Mouse (Mus musculus): Measurements from ENCODE around the gene Gdpgp1. TPM values are rescaled to one million over a fixed set of nuclear protein-coding genes. Genes with fewer than 3 reads are reported as not detected.

The Gdpgp1 gene
- polyA plus RNA-seq, 1 experiment from 2014 or later: 4.0 TPM

GRCm38 (mm10) chr7:80238542-80238941, 5.9 kb downstream of the Gdpgp1 start:
- Histone ChIP-seq H3K4me1 (peaks cover 6% of the 10 kb centered on the region), H3K27me3 (no peaks in the 10 kb centered on the region), H3K9me3 (no peaks in the 10 kb centered on the region), H3K9ac (no peak overlapping the region), H3K36me3 (peaks cover 25% of the 10 kb centered on the region), H3K27ac (no peak overlapping the region), H3K4me2 (replicated peaks) (no peak overlapping the region), H3K4me3 (no peak overlapping the region)
- ATAC-seq (ENCODE audit: insufficient number of reproducible peaks, insufficient read depth, low FRiP score, low TSS enrichment): no peak
- WGBS: 86% methylated on average over 10 of the region's 10 CpGs

- H3K36me3 ChIP-seq: peaks cover 25% of the 10 kb centered on the region
- no peaks in the 10 kb centered on the region for H3K4me1 ChIP-seq
- H3K4me2 ChIP-seq (replicated peaks): no peak overlapping the region
- H3K27me3 ChIP-seq: no peaks in the 10 kb centered on the region
- H3K9ac ChIP-seq: no peak overlapping the region
- no peak overlapping the region for H3K4me3 ChIP-seq
- H3K9me3 ChIP-seq: 0 out of 2 replicates have a peak, but pooled peaks cover 4% of the 10 kb centered on the region
- 86% methylated on average over 4 of the region's 4 CpGs for WGBS
- no peak for ATAC-seq (ENCODE audit: insufficient number of reproducible peaks, insufficient read depth, low FRiP score, low TSS enrichment)
- H3K27ac ChIP-seq: no peak overlapping the region
Observed at GRCm38 (mm10) chr7:80241661-80242060, 9.0 kb downstream of the Gdpgp1 start.

- Histone ChIP-seq H3K4me2 (replicated peaks) (no peak overlapping the region), H3K4me1 (no peaks in the 10 kb centered on the region), H3K9ac (no peak overlapping the region), H3K27ac (no peak overlapping the region), H3K9me3 (0 out of 2 replicates have a peak, but pooled peaks cover 4% of the 10 kb centered on the region), H3K27me3 (no peaks in the 10 kb centered on the region), H3K4me3 (no peak overlapping the region), H3K36me3 (peaks cover 9% of the 10 kb centered on the region)
- ATAC-seq (ENCODE audit: insufficient number of reproducible peaks, insufficient read depth, low FRiP score, low TSS enrichment): no peak
- 90% methylated on average over 4 of the region's 4 CpGs for WGBS
Observed at GRCm38 (mm10) chr7:80244851-80245250, 12.2 kb downstream of the Gdpgp1 start.

- H3K9ac ChIP-seq: peak within 1 kb of the TSS; percentile 68
- H3K27ac ChIP-seq: peak within 1 kb of the TSS; percentile 65
- peak; percentile 95 for ATAC-seq (ENCODE audit: insufficient number of reproducible peaks, insufficient read depth, low FRiP score, low TSS enrichment)
- no peaks in the 10 kb centered on the region for H3K27me3 ChIP-seq
- H3K36me3 ChIP-seq: no peaks in the 10 kb centered on the region
- H3K4me3 ChIP-seq: peak within 1 kb of the TSS; percentile 55
- H3K4me1 ChIP-seq: no peaks in the 10 kb centered on the region
- H3K9me3 ChIP-seq: 0 out of 2 replicates have a peak, but pooled peaks cover 4% of the 10 kb centered on the region
- under 1% methylated on average over 48 of the region's 48 CpGs for WGBS
- peak within 1 kb of the TSS; percentile 53 for H3K4me2 ChIP-seq (replicated peaks)
Observed at GRCm38 (mm10) chr7:80246148-80246721, 13.6 kb downstream of the Gdpgp1 start, which contains the start of gene Ttll13. Gene Ttll13 (plus strand): TSS chr7:80246376.

GRCm38 (mm10) chr7:80246859-80247258, 14.2 kb downstream of the Gdpgp1 start:
- peak overlapping the region; percentile 53 for H3K4me2 ChIP-seq (replicated peaks)
- H3K4me1 ChIP-seq: no peaks in the 10 kb centered on the region
- peak overlapping the region; percentile 55 for H3K4me3 ChIP-seq
- 65% methylated on average over 7 of the region's 7 CpGs for WGBS
- no peaks in the 10 kb centered on the region for H3K27me3 ChIP-seq
- 0 out of 2 replicates have a peak, but pooled peaks cover 4% of the 10 kb centered on the region for H3K9me3 ChIP-seq
- H3K36me3 ChIP-seq: no peaks in the 10 kb centered on the region
- H3K9ac ChIP-seq: no peak overlapping the region
- H3K27ac ChIP-seq: no peak overlapping the region
- no peak for ATAC-seq (ENCODE audit: insufficient number of reproducible peaks, insufficient read depth, low FRiP score, low TSS enrichment)

GRCm38 (mm10) chr7:80252437-80252836, 19.8 kb downstream of the Gdpgp1 start:
- Histone ChIP-seq H3K27me3 (0 out of 2 replicates have a peak, but pooled peaks cover 12% of the 10 kb centered on the region), H3K9ac (no peak overlapping the region), H3K36me3 (no peaks in the 10 kb centered on the region), H3K4me3 (no peak overlapping the region), H3K4me1 (no peaks in the 10 kb centered on the region), H3K9me3 (no peaks in the 10 kb centered on the region), H3K27ac (no peak overlapping the region), H3K4me2 (replicated peaks) (no peak overlapping the region)
- WGBS: 82% methylated on average over 7 of the region's 7 CpGs
- ATAC-seq (ENCODE audit: insufficient number of reproducible peaks, insufficient read depth, low FRiP score, low TSS enrichment): no peak

- H3K9me3 ChIP-seq: no peaks in the 10 kb centered on the region
- H3K4me3 ChIP-seq: no peak overlapping the region
- no peak for ATAC-seq (ENCODE audit: insufficient number of reproducible peaks, insufficient read depth, low FRiP score, low TSS enrichment)
- no peaks in the 10 kb centered on the region for H3K4me1 ChIP-seq
- H3K27me3 ChIP-seq: 0 out of 2 replicates have a peak, but pooled peaks cover 12% of the 10 kb centered on the region
- H3K4me2 ChIP-seq (replicated peaks): no peak overlapping the region
- H3K36me3 ChIP-seq: no peaks in the 10 kb centered on the region
- WGBS: 84% methylated on average over 11 of the region's 11 CpGs
- no peak overlapping the region for H3K27ac ChIP-seq
- H3K9ac ChIP-seq: no peak overlapping the region
Observed at GRCm38 (mm10) chr7:80252886-80253285, 20.2 kb downstream of the Gdpgp1 start.

- H3K9me3 ChIP-seq: no peaks in the 10 kb centered on the region
- H3K27me3 ChIP-seq: peaks cover 16% of the 10 kb centered on the region; the same call in 1 of the 2 replicates
- no peak for ATAC-seq (ENCODE audit: insufficient number of reproducible peaks, insufficient read depth, low FRiP score, low TSS enrichment)
- 84% methylated on average over 2 of the region's 2 CpGs for WGBS
- H3K4me2 ChIP-seq (replicated peaks): no peak overlapping the region
- no peaks in the 10 kb centered on the region for H3K36me3 ChIP-seq
- no peak overlapping the region for H3K9ac ChIP-seq
- H3K4me1 ChIP-seq: no peaks in the 10 kb centered on the region
- H3K27ac ChIP-seq: no peak overlapping the region
- H3K4me3 ChIP-seq: no peak overlapping the region
Observed at GRCm38 (mm10) chr7:80255981-80256380, 23.3 kb downstream of the Gdpgp1 start.

GRCm38 (mm10) chr7:80257706-80258105, 25.0 kb downstream of the Gdpgp1 start:
- no peaks in the 10 kb centered on the region for H3K9me3 ChIP-seq
- no peak overlapping the region for H3K27ac ChIP-seq
- 46% methylated on average over 2 of the region's 2 CpGs for WGBS

GRCm38 (mm10) chr7:80260625-80261371, 28.1 kb downstream of the Gdpgp1 start, which contains the start of gene Ngrn:
Gene Ngrn (plus strand): TSS chr7:80261215.
- Histone ChIP-seq H3K4me2 (replicated peaks) (peak within 1 kb of the TSS; percentile 85), H3K9ac (peak within 1 kb of the TSS; percentile 74), H3K27me3 (peaks cover 4% of the 10 kb centered on the region; the same call in 1 of the 2 replicates), H3K9me3 (no peaks in the 10 kb centered on the region), H3K27ac (peak within 1 kb of the TSS; percentile 77), H3K4me1 (peaks cover 7% of the 10 kb centered on the region; the same call in 1 of the 2 replicates), H3K4me3 (peak within 1 kb of the TSS; percentile 79), H3K36me3 (peaks cover 18% of the 10 kb centered on the region)
- peak; percentile 73 for ATAC-seq (ENCODE audit: insufficient number of reproducible peaks, insufficient read depth, low FRiP score, low TSS enrichment)
- WGBS: 24% methylated on average over 40 of the region's 40 CpGs

More at GRCm38 (mm10) chr7:80257706-80258105, 25.0 kb downstream of the Gdpgp1 start:
- Histone ChIP-seq H3K4me2 (replicated peaks) (no peak overlapping the region), H3K36me3 (no peaks in the 10 kb centered on the region), H3K4me3 (no peak overlapping the region), H3K9ac (no peak overlapping the region), H3K27me3 (peaks cover 16% of the 10 kb centered on the region; the same call in 1 of the 2 replicates), H3K4me1 (peaks cover 7% of the 10 kb centered on the region; the same call in 1 of the 2 replicates)
- ATAC-seq (ENCODE audit: insufficient number of reproducible peaks, insufficient read depth, low FRiP score, low TSS enrichment): no peak

GRCm38 (mm10) chr7:80261372-80261990, 28.8 kb downstream of the Gdpgp1 start:
- H3K36me3 ChIP-seq: peaks cover 20% of the 10 kb centered on the region
- H3K4me1 ChIP-seq: peaks cover 7% of the 10 kb centered on the region; the same call in 1 of the 2 replicates
- ATAC-seq (ENCODE audit: insufficient number of reproducible peaks, insufficient read depth, low FRiP score, low TSS enrichment): peak; percentile 37; the same call in 1 of the 2 replicates
- peak overlapping the region; percentile 79 for H3K4me3 ChIP-seq
- H3K9me3 ChIP-seq: no peaks in the 10 kb centered on the region
- H3K4me2 ChIP-seq (replicated peaks): peak overlapping the region; percentile 85
- WGBS: 1% methylated on average over 32 of the region's 32 CpGs
- peak overlapping the region; percentile 77 for H3K27ac ChIP-seq
- peaks cover 4% of the 10 kb centered on the region; the same call in 1 of the 2 replicates for H3K27me3 ChIP-seq
- H3K9ac ChIP-seq: peak overlapping the region; percentile 74
